Mouse (Mus musculus): ENCODE measurements around the gene Gm10272. TPM values are rescaled to one million over a fixed set of nuclear protein-coding genes. Genes with fewer than 3 reads are reported as not detected.
"Not testable (repeated sequence)": the region's sequence is repeated elsewhere in the genome, so short reads cannot be mapped to it uniquely, and the experiment has no call there.

Gm10272 gene
- polyA plus RNA-seq, 1 experiment from 2014 or later: not detected

DNA sequence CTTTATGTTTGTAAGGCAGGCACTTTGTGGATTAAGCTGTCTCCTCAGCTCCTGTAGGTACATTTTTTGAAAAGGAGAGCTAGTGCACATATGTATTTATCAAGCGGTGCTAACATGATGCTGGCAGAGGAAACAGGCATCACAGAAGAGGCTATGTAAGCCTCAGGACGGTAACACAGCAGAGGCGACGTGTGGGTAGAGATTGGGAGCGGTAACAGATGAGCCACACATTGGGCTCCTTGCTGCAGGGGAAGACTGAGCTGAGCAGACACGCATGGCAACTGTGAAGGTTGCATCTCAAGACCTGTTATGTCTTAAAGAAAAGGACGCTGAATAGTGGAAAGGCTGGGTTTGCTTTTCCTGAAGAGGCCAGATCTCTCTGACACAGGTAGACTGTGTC lies 23.4 kb upstream of the Gm10272 start:
- no peaks in the 10 kb centered on the region for H3K9me3 ChIP-seq (ENCODE audit: control insufficient read depth, low read length)
- WGBS: 79% methylated on average over 7 of the region's 7 CpGs
- ATAC-seq: no peak

DNA sequence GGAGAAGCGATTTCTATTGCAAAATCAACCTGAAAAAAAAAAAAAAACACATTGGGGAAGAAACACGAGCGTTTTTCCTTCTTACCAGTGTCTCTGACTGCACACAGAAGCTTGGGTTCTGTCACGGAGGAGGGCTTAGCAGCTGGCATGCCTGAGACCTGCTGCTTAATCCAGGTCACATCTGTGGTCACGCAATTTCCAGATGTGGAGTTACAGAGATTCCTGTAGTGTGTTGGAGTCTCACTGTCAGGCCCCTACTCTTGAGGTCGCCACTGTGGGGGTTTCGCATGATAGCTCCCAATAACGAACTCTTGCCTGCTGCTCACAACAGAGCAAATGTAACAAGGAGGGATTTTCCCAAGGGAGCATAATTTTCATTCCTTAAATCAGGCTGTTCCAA lies 22.2 kb upstream of the Gm10272 start:
- H3K4me3 ChIP-seq (replicated peaks; ENCODE audit: low read length): no peak overlapping the region
- 43% methylated on average over 8 of the region's 8 CpGs for WGBS
- ATAC-seq: no peak

More for the DNA sequence above, 23.4 kb upstream of the Gm10272 start:
- Histone ChIP-seq H3K4me3 (replicated peaks; ENCODE audit: low read length) (no peak overlapping the region), H3K27me3 (replicated peaks; ENCODE audit: control insufficient read depth, insufficient read depth, low read length) (peaks cover 25% of the 10 kb centered on the region), H3K4me2 (ENCODE audit: low read length) (no peak overlapping the region), H3K9ac (replicated peaks; ENCODE audit: low read depth, low read length) (no peak overlapping the region), H3K27ac (ENCODE audit: low read length) (no peak overlapping the region), H3K36me3 (ENCODE audit: control insufficient read depth, insufficient read depth) (no peaks in the 10 kb centered on the region), H3K4me1 (replicated peaks; ENCODE audit: control insufficient read depth, insufficient read depth, low read length) (peaks cover 2% of the 10 kb centered on the region)

DNA sequence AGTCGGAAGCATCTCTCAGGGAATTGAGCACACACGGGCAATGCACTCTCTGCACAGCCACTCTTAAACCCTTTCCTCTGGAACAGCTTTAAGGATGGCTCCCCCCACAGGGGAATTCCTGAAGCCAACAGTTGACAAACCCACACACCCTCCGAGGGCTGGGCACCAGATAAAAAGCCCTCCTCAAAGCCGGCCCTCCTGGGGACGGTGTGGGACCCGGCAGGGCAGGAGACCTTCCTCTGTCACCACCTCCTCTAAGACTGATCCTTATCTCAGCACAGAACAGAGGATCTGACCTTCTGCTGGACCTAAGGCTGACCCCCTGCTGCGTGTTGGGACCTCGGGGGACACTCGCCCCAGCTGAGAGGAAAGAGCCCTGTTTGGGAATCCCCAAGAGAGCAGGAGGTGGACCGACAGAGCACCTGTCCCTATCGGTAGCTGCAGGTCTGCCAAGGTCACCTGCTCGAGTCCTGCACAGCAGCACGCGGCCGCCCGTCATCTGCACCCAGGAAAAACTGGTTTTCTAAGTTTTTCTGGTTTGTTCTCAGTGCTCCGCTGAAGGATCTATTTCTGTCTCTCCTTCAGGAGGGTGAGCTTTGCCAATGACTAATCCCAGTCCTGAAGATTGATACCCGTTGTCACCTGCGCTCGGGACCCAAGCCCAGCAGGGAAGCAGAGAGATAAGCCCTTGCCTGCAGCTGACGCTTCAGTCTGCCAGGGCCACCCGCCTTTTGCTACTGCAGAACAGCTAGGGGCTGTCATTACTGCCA lies 20.3 kb upstream of the Gm10272 start, which contains the start of gene Tspear:
Gene Tspear (plus strand): TSS at position 675 of the 770 bp plus-strand sequence.
- Histone ChIP-seq H3K4me3 (replicated peaks; ENCODE audit: low read length) (no peak within 1 kb of the TSS), H3K4me2 (ENCODE audit: low read length) (no peak within 1 kb of the TSS), H3K27ac (ENCODE audit: low read length) (no peak within 1 kb of the TSS), H3K9me3 (ENCODE audit: control insufficient read depth, low read length) (no peaks in the 10 kb centered on the region), H3K9ac (replicated peaks; ENCODE audit: low read depth, low read length) (no peak within 1 kb of the TSS), H3K27me3 (replicated peaks; ENCODE audit: control insufficient read depth, insufficient read depth, low read length) (peaks cover 19% of the 10 kb centered on the region), H3K36me3 (ENCODE audit: control insufficient read depth, insufficient read depth) (no peaks in the 10 kb centered on the region), H3K4me1 (replicated peaks; ENCODE audit: control insufficient read depth, insufficient read depth, low read length) (no peaks in the 10 kb centered on the region)
- WGBS: 9% methylated on average over 22 of the region's 22 CpGs
- ATAC-seq: no peak

More for the DNA sequence above, 22.2 kb upstream of the Gm10272 start:
- Histone ChIP-seq H3K27ac (ENCODE audit: low read length) (no peak overlapping the region), H3K36me3 (ENCODE audit: control insufficient read depth, insufficient read depth) (no peaks in the 10 kb centered on the region), H3K4me2 (ENCODE audit: low read length) (no peak overlapping the region), H3K4me1 (replicated peaks; ENCODE audit: control insufficient read depth, insufficient read depth, low read length) (no peaks in the 10 kb centered on the region), H3K27me3 (replicated peaks; ENCODE audit: control insufficient read depth, insufficient read depth, low read length) (peaks cover 19% of the 10 kb centered on the region), H3K9ac (replicated peaks; ENCODE audit: low read depth, low read length) (no peak overlapping the region), H3K9me3 (ENCODE audit: control insufficient read depth, low read length) (no peaks in the 10 kb centered on the region)

DNA sequence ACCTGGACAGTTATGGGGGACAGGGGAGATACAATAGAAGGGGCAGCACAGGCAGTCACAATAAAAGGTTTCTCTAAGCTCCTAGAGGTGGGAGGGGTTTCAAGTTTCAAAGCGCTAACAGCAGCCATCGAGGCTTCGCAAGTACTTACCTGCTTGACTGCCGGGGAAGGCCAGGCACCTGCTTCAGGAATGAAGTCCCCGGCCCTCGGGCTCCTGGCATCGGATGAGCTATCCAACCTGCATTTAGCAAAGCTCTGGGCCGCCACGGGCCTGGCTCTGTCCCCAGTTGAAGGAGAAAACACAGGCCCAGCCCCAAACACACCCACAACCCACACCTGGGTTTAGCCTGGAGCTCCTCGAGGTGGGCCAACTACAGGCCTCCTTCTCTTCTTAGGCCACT lies 19.4 kb upstream of the Gm10272 start:
- Histone ChIP-seq H3K4me1 (replicated peaks; ENCODE audit: control insufficient read depth, insufficient read depth, low read length) (no peaks in the 10 kb centered on the region), H3K27ac (ENCODE audit: low read length) (no peak overlapping the region), H3K4me2 (ENCODE audit: low read length) (no peak overlapping the region), H3K9me3 (ENCODE audit: control insufficient read depth, low read length) (no peaks in the 10 kb centered on the region), H3K9ac (replicated peaks; ENCODE audit: low read depth, low read length) (no peak overlapping the region), H3K36me3 (ENCODE audit: control insufficient read depth, insufficient read depth) (no peaks in the 10 kb centered on the region), H3K27me3 (replicated peaks; ENCODE audit: control insufficient read depth, insufficient read depth, low read length) (peaks cover 19% of the 10 kb centered on the region), H3K4me3 (replicated peaks; ENCODE audit: low read length) (no peak overlapping the region)
- WGBS: 26% methylated on average over 10 of the region's 10 CpGs
- no peak for ATAC-seq

DNA sequence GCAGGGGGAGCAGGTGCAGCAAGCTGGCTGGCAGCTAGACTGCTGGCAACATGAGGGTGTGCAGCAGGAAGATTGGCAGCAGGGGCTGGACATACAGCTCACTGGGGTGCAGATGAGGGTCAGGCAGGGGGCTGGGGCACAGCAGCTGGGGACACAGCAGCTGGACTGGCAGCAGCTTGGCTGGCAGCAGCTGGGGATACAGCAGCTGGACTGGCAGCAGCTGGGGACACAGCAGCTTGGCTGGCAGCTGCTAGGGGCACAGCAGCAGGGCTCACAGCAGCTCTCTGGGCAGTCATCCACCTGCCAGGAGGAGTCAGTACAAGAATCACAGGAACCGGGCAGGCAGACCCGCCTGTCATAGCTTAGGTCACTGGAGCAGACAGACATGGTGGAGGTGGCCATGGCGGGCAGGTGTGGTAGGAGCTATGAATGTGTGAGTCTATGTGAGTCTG lies 16.0 kb upstream of the Gm10272 start, which contains the start of gene Gm19402:
Gene Gm19402 (minus strand): TSS at position 402 of the 452 bp plus-strand sequence.
- H3K27ac ChIP-seq (ENCODE audit: low read length): not testable (repeated sequence)
- 59% methylated on average over 3 of the region's 3 CpGs for WGBS

DNA sequence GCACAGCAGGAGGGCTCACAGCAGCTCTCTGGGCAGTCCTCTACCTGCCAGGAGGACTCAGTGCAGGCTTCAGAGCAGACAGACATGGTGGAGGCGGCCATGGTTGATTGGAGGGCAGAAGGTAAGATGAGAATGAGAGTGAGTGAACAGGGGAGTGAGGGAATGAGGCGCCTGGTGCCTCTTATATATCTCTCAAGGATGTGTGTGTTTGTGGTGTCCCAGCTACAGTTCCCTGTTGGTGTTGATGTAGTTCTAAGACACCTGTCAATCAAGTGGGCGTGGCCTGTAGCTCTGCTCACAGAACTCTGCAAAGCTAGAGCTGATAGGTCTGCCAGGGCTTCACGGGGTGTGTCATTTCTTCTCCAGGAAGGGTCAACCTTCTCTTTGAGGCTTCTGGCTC lies 9.3 kb upstream of the Gm10272 start, which contains the start of gene Gm9508:
Gene Gm9508 (minus strand): TSS at position 101 of the 400 bp plus-strand sequence.
- no peaks in the 10 kb centered on the region for H3K9me3 ChIP-seq (ENCODE audit: control insufficient read depth, low read length)
- H3K36me3 ChIP-seq (ENCODE audit: control insufficient read depth, insufficient read depth): no peaks in the 10 kb centered on the region
- H3K9ac ChIP-seq (replicated peaks; ENCODE audit: low read depth, low read length): no peak within 1 kb of the TSS
- no peak within 1 kb of the TSS for H3K4me2 ChIP-seq (ENCODE audit: low read length)
- no peak within 1 kb of the TSS for H3K27ac ChIP-seq (ENCODE audit: low read length)
- no peak within 1 kb of the TSS for H3K4me3 ChIP-seq (replicated peaks; ENCODE audit: low read length)
- H3K27me3 ChIP-seq (replicated peaks; ENCODE audit: control insufficient read depth, insufficient read depth, low read length): no peaks in the 10 kb centered on the region
- WGBS: 36% methylated on average over 4 of the region's 4 CpGs
- no peaks in the 10 kb centered on the region for H3K4me1 ChIP-seq (replicated peaks; ENCODE audit: control insufficient read depth, insufficient read depth, low read length)
- no peak for ATAC-seq

More for the DNA sequence above, 16.0 kb upstream of the Gm10272 start, which contains the start of gene Gm19402:
- not testable (repeated sequence) for H3K36me3 ChIP-seq (ENCODE audit: control insufficient read depth, insufficient read depth); H3K4me3 ChIP-seq (replicated peaks; ENCODE audit: low read length); H3K9me3 ChIP-seq (ENCODE audit: control insufficient read depth, low read length); H3K9ac ChIP-seq (replicated peaks; ENCODE audit: low read depth, low read length); H3K4me2 ChIP-seq (ENCODE audit: low read length); H3K4me1 ChIP-seq (replicated peaks; ENCODE audit: control insufficient read depth, insufficient read depth, low read length); ATAC-seq
- H3K27me3 ChIP-seq (replicated peaks; ENCODE audit: control insufficient read depth, insufficient read depth, low read length): peaks cover 19% of the 10 kb centered on the region

DNA sequence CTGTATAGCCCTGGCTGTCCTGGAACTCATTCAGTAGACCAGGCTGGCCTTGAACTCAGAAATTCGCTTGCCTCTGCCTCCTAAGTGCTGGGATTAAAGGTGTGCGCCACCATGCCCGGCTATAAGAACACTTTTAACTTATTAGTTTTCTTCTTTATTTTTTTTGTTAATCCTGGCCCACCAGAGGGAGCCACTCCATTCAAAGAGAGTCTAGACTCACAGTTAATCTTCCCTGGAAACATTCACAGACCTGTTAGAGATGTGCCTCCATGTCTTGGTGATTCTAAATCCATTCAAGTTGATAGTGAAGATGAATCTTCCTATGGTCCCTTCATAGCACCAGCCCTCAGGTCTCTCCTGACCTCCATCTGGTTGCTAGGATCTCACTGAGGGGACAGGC lies 3.4 kb downstream of the Gm10272 start:
- Histone ChIP-seq H3K27ac (ENCODE audit: low read length) (no peak overlapping the region), H3K9ac (replicated peaks; ENCODE audit: low read depth, low read length) (no peak overlapping the region), H3K27me3 (replicated peaks; ENCODE audit: control insufficient read depth, insufficient read depth, low read length) (no peaks in the 10 kb centered on the region), H3K4me3 (replicated peaks; ENCODE audit: low read length) (no peak overlapping the region), H3K36me3 (ENCODE audit: control insufficient read depth, insufficient read depth) (no peaks in the 10 kb centered on the region), H3K4me2 (ENCODE audit: low read length) (no peak overlapping the region), H3K9me3 (ENCODE audit: control insufficient read depth, low read length) (no peaks in the 10 kb centered on the region), H3K4me1 (replicated peaks; ENCODE audit: control insufficient read depth, insufficient read depth, low read length) (no peaks in the 10 kb centered on the region)
- ATAC-seq: no peak
- 79% methylated on average over 3 of the region's 3 CpGs for WGBS

DNA sequence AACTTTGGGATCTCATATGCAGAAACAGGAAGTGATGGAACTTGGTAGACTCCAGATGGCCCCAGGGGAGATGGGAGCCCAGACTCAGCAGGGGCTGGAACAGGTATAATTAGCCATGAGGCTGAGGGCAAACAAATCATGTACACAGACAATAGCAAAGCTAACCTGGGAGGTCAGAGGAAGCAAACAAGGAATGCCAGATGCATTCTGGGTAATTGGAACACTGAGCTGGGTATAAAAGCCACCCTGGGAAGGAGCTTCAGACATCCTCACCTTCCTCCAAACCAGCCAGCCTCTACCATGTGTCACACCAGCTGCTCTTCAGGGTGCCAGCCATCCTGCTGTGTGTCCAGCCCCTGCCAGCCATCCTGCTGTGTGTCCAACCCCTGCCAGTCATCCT lies 4.7 kb downstream of the Gm10272 start, which contains the start of gene Gm10024:
Gene Gm10024 (plus strand): TSS at position 301 of the 400 bp plus-strand sequence.
- not testable (repeated sequence) for H3K4me2 ChIP-seq (ENCODE audit: low read length); ATAC-seq; H3K9ac ChIP-seq (replicated peaks; ENCODE audit: low read depth, low read length)

DNA sequence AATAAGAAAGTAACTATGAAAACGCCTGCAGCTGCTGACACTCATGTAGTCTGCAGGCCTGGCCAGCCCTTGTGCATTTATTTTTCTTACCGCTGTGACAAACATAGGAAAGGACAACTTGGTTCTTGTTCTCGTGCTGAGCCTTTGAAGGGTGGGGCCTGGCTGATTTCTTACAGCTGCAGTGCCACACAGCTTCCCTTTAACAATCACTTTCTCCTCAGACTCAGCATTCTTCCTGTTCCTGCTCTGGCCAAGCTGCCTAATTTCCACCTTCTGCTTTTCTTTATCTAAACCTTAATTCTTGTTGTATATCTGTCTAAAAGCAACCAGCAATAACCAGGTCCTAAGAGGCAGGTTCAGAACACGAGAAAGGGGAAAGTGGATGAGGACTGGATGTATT lies 7.3 kb downstream of the Gm10272 start:
- no peaks in the 10 kb centered on the region for H3K36me3 ChIP-seq (ENCODE audit: control insufficient read depth, insufficient read depth)
- no peak overlapping the region for H3K4me3 ChIP-seq (replicated peaks; ENCODE audit: low read length)
- no peaks in the 10 kb centered on the region for H3K9me3 ChIP-seq (ENCODE audit: control insufficient read depth, low read length)
- H3K9ac ChIP-seq (replicated peaks; ENCODE audit: low read depth, low read length): no peak overlapping the region
- ATAC-seq: no peak
- H3K27me3 ChIP-seq (replicated peaks; ENCODE audit: control insufficient read depth, insufficient read depth, low read length): no peaks in the 10 kb centered on the region
- no peak overlapping the region for H3K4me2 ChIP-seq (ENCODE audit: low read length)
- H3K4me1 ChIP-seq (replicated peaks; ENCODE audit: control insufficient read depth, insufficient read depth, low read length): no peaks in the 10 kb centered on the region
- no peak overlapping the region for H3K27ac ChIP-seq (ENCODE audit: low read length)
- WGBS: 74% methylated on average over 4 of the region's 4 CpGs

More for the DNA sequence above, 4.7 kb downstream of the Gm10272 start, which contains the start of gene Gm10024:
- H3K36me3 ChIP-seq (ENCODE audit: control insufficient read depth, insufficient read depth); H3K9me3 ChIP-seq (ENCODE audit: control insufficient read depth, low read length); H3K4me3 ChIP-seq (replicated peaks; ENCODE audit: low read length); H3K27me3 ChIP-seq (replicated peaks; ENCODE audit: control insufficient read depth, insufficient read depth, low read length); H3K27ac ChIP-seq (ENCODE audit: low read length); H3K4me1 ChIP-seq (replicated peaks; ENCODE audit: control insufficient read depth, insufficient read depth, low read length): not testable (repeated sequence)
